33 mouse cellular contexts compared by ENCODE assay signal in genomic region chr4:48564962-48565361, GRCm38 (mm10).
"Had no signal": no experiment of that assay in that cellular context is flagged by ENCODE, and none has a peak within 500 bp of the region (broad histone marks: within the 10 kb centered on the region; RNA-seq: fewer than 3 reads in every experiment).

No protein-coding gene starts in this region.

- H3K4me1 ChIP-seq: hindbrain, embryonic 10.5 days; hindbrain, embryonic 12.5 days; hindbrain, embryonic 15.5 days; intestine, embryonic 15.5 days; kidney, embryonic 15.5 days had no signal

- ATAC-seq: hindbrain, embryonic 16.5 days; hindbrain, postnatal 0 days; intestine, embryonic 15.5 days; intestine, embryonic 16.5 days; intestine, postnatal 0 days had no signal

- H3K36me3 ChIP-seq: intestine, embryonic 15.5 days had no signal

- H3K9ac ChIP-seq: heart, embryonic 12.5 days; heart, embryonic 13.5 days; heart, embryonic 15.5 days; hindbrain, embryonic 12.5 days; hindbrain, embryonic 13.5 days; hindbrain, embryonic 14.5 days; hindbrain, embryonic 15.5 days; intestine, embryonic 15.5 days; kidney, embryonic 15.5 days had no signal

- H3K27ac ChIP-seq: heart, embryonic 13.5 days; heart, embryonic 15.5 days; hindbrain, embryonic 10.5 days; hindbrain, embryonic 12.5 days; hindbrain, embryonic 13.5 days; hindbrain, embryonic 14.5 days; hindbrain, embryonic 15.5 days; hindbrain, postnatal 0 days; intestine, embryonic 15.5 days; kidney, embryonic 15.5 days; kidney, postnatal 0 days; layer of hippocampus, adult 2 months; left cerebral cortex, adult 2 months had no signal

- H3K27me3 ChIP-seq: heart, embryonic 12.5 days; heart, embryonic 13.5 days; heart, embryonic 15.5 days; hindbrain, embryonic 12.5 days; hindbrain, embryonic 13.5 days; hindbrain, embryonic 15.5 days; intestine, embryonic 15.5 days; kidney, embryonic 15.5 days had no signal

- DNase-seq: heart, postnatal 10 days; heart, postnatal 14 days; heart, postnatal 4 days; kidney, adult 11 months; kidney, adult 18-20 months; kidney, adult 2 months; kidney, adult 8-10 months; kidney, adult 9 months; kidney, postnatal 10 days; kidney, postnatal 14 days; kidney, postnatal 25 days; kidney, postnatal 36 days; kidney, postnatal 4 days; layer of hippocampus, adult 9-11 months; layer of hippocampus, postnatal 36 days had no signal

- H3K4me2 ChIP-seq: heart, embryonic 11.5 days; heart, embryonic 12.5 days; heart, embryonic 13.5 days; heart, embryonic 15.5 days; hindbrain, embryonic 12.5 days; hindbrain, embryonic 13.5 days; hindbrain, embryonic 14.5 days; hindbrain, embryonic 15.5 days; intestine, embryonic 15.5 days; kidney, embryonic 15.5 days had no signal

- H3K9me3 ChIP-seq: heart, embryonic 12.5 days; heart, embryonic 13.5 days; heart, embryonic 15.5 days; hindbrain, embryonic 10.5 days; hindbrain, embryonic 12.5 days; hindbrain, embryonic 13.5 days; hindbrain, embryonic 15.5 days; intestine, embryonic 15.5 days; kidney, embryonic 15.5 days had no signal

- H3K4me3 ChIP-seq: heart, embryonic 12.5 days; heart, embryonic 13.5 days; heart, embryonic 15.5 days; hindbrain, embryonic 10.5 days; hindbrain, embryonic 12.5 days; hindbrain, embryonic 13.5 days; hindbrain, embryonic 15.5 days; intestine, embryonic 15.5 days; kidney, embryonic 15.5 days; layer of hippocampus, adult 2 months; left cerebral cortex, adult 2 months had no signal
